Mouse (Mus musculus) frontal cortex, adult 2 months (tissue): ENCODE measurements around the gene Ifnar2. TPM values are rescaled to one million over a fixed set of nuclear protein-coding genes. Genes with fewer than 3 reads are reported as not detected.

Source experiments
- DNase-seq, 2 experiments: peaks; one replicate each; pipeline ENCODE4 v3.0.0; 2022; ENCODE audit warnings: low spot score in 1 of 2; ENCODE audit errors: extremely low spot score in 1 of 2
- polyA plus RNA-seq: library from polyadenylated mRNA; depleted of rRNA; stranded (reverse); fragments of >200 nt; gene quantifications from 2 replicates; pipeline ENCODE4 v1.2.3, GENCODE M21; 2012

Ifnar2 gene
- polyA plus RNA-seq, 1 experiment, result 33.8 TPM

DNA sequence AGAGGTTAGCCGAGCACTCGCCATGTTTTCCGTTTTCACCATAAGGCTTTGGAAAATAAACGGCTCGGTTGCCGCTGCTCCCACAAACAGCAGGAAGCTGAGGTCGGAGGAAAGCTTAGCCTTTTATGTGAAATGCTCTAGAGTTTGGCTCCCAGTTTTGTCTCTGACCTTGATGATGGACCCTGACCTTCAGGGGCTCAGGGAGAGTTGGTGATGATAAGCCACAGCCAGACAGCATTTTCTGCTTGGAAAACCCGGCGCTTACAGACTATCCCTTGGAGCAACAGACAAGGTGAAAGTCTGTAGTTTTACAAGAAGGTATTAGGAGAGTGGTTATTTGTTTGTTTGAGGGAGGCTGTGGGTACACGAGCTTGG is 15.1 kb upstream of the Ifnar2 start:
- no peak for DNase-seq

DNA sequence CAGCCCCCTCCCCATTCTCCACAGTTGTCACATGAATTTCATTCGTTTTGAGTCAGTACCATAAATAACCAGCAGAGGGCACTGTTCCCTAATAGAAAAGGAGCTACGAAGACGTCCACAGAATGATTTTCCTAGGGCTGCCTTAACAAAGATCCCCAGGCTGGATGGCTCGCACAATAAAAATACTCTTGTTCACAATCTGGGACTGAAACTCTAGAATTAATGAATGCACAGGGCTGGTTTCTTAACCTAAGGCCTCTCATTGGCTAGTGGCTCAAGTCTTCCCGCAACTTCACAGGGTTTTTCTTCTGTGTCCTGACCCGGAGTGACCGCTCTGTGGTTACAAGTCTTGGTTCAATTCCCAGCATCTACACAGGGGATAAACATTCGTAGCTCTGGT is 14.0 kb upstream of the Ifnar2 start:
- DNase-seq, result peak in 1 of 2 experiments; percentile 86

DNA sequence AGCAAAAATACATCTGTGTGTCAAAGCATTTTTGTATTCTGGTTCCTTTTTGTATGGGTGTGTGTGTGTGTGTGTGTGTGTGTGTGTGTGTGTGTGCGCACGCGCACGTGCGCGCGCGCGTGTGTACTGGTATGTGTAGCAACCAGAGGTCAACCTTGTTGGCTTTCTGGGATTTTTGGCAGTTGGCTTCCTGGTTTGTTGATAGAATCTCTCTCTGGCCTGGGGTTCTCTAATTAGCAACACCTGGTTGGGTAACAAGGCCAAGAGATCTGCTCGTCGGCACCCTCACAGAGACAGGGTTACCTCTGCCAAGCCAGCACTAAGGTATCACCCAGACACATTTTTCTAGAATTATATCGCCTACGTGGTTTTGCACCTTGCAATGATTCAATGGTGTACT is 13.1 kb upstream of the Ifnar2 start:
- no peak for DNase-seq

DNA sequence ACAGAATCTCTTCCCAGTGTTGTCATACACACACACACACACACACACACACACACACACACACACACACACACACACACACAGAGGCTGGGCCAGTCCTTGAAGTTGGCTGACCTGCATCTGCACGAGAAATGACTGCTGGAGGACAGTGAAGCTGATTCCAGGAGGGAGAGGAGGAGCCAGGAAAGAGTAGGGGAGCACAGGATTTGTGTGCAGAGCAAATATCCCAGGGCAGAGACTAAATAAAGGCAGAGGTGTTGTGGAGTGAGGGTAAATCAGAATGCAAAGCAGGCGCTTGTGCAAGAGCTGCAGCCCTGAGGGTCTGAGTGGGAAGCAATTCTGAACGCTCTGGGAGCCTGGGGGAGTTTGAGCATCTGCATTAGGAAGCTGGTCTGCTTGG is 12.4 kb upstream of the Ifnar2 start:
- no peak for DNase-seq

DNA sequence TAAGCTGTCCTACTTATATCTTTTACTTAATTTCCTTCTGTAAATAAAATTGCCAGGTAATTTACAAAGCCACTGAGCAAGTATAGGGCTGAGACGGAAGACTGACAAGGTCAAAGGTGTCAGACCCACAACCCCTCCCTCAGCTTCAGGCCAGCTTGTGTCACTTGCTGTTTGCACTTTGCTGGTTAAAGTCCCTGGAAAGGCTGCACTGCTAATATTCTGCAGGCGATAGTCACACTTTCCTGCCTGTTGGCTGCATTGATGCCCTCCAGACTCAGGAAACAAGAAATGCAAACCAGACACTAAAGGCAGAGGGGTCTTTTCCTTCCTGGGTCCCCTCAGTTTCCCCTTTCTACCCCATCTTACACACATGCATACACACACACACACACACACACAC is 10.6 kb upstream of the Ifnar2 start:
- DNase-seq, result no peak

DNA sequence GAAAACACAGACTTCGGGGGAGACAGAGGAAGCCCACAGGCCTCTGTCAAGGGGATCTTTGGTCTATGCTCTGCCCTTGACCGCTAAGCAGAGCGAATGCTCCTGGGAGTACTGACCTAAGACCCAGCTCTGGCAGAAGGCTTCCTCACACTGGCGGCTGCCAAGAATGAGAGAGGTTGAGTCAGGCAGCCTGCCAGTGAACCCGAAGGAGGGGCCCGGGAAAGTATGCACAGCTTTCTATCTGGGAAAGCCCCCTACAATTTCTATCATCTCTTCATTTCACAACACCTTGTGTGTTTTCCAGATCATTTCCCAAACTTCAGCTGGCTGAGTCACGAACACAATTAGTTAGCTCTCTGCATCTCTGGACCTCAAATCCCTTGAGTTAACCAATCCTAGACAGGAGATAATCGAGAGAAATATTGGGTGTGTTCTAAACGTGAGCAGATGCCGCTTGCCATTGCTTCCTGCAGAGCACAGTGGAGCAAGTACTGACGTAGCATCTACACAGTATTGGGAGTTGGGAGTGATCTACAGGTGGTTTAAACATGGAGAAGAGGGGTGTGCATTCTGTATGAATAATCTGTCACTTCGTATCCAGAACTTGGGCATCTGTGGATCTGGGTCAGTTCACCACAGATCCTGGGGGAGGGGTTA is 9.8 kb upstream of the Ifnar2 start:
- DNase-seq, result no peak

DNA sequence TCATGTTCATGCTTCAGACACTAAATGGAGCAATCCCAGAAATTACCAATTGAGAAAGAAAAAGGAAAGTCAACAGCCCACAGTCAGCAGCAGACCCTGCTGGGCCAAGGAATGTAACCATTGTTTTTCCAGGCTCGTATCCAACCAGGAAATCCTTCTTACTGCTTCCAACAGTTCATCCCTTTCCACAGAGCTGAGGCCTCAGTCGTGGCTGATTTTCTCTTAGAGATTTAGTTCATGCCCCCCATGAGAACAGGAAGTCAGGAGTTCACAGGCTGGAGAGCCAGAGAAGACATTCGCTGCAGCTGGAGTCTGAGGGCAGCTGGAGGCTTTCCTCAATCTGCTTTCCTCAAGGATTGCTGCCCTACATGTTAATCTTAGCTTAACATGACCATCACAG is 9.1 kb upstream of the Ifnar2 start:
- no peak for DNase-seq

DNA sequence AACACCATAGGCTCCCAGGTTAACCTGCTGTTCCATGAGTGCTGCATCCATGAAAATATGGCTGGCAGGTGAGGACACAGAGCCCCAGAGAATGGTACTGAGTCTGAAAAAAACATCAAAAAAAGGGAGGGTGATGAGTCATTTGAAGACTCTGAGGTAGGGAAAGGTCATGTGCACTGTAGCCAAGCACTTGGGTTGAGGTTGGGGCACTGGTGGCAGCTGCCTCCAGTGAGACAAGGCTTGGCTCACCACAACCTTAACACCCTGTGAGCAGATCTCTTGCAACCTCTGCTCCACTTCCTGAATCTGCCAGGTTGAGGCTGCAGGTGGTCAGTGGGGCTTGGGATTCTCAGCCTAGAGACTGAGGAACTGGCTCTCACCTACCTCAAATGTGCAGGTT is 6.0 kb upstream of the Ifnar2 start:
- no peak for DNase-seq

DNA sequence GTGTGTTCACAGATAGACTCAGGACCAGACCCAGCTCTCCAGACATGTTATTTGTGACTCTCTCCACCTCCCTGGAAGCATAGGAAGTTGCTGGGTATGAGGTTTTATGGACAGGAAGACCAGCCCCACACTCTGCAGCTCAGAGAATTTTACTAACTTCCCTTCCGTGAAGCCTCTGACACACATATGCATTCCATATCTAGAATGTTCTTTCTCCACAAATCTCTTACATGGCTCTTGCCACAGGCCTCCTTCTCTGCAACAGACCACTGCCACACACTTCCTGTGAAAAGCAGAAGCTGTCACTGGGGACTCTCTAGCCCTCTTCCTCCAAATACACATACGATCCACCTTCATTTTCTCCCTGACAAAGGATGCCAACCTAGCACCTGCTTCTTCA is 5.5 kb upstream of the Ifnar2 start:
- no peak for DNase-seq

DNA sequence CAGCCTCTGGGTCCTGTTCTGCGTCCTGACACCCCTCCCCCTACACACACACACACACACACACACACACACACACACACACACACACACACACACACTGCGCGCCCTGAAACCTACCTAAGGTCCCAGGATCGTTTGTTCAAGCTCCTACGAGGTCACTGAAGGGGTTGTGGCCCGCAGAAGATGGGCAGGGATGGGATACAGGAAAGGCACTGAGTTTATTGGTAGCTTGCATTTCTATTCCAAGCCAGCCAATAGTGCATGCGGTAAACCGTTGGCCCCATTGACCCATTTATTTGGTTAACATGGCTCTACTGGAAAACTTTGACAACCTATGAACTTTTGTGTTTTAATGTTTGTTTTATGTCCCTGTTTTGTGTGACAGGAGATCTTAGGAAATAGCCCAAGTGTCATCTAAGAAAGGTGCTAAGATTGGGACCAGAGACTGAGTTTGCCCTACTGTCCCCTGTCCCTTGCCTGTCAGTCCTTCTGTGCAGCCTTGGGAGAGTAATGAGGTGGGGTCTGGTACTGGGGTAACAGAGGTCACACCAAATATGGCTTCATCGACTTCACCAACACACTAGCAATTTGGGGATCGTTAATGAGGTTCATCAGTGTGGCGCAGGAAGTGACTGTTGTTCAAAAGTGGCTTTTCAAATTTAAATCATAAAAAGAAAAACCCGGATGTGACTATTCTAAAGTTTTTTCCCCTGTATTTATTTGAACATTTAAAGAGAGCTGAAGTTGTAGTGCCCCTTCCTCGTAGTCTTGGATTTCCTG is 1.1 kb downstream of the Ifnar2 start:
- no peak for DNase-seq

DNA sequence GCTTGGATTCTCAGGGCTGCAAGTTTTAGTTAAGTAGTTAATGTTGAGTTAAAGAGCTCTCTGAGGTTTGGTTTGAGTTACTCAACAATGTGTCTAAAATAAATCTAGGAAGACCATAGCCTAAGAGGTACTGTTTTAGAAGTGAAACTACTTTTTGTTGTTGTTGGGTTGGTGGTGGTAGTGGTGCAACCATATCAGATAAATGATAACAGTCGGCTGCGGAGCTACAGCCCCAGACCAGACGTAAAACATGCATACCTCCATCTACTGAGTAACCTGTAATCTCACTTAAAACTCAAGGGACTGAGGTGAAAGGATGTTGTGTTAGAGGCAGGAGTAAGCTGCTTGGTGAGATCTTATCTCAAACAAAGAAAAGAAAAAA is 1.7 kb downstream of the Ifnar2 start:
- DNase-seq, result no peak

DNA sequence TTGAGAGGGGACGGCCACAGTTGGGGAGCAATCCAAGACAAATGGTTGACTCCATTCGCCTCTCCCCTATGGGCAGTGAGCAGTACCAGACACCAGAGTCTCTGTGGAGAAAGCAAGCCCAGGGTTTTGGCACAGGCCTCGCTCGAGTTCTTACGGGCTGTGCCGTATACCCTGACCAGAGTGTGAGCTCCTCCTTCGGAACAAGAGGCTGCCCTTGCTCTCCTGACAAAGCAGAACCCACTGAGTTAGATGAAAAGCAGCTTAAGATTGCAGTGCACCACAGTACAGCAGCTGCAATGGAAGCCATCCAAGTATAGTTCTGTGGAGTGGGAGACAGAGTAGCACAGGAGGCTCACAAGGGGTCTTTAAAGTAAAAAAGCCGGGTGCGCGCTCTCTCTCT is 4.1 kb downstream of the Ifnar2 start:
- DNase-seq, result no peak

DNA sequence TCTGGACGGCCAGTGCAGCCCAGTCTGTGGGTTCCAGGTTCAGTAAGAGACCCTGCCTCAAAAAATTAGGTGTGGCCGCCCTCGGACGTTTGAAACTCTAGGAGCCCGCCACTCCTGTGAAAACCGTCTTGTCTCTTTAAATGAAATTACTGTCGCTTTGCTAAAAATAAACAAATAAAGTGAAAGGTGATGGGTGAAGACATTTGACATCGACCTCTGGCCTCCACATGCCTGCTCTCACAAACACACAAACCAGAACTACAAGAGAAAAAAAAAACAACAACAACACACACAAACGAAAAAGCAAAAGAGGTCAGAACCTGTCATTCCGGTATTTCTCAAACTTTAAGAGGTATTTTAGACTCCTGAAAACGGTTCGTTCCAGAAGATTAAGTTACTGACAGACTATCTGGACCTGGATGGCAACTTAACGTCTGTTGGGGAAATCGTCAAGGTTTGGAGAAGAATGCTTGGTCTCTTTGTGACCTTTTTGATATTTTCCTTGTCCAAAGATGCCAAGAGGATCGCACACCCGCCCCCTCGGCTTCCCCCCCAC is 5.9 kb downstream of the Ifnar2 start:
- DNase-seq, result no peak

DNA sequence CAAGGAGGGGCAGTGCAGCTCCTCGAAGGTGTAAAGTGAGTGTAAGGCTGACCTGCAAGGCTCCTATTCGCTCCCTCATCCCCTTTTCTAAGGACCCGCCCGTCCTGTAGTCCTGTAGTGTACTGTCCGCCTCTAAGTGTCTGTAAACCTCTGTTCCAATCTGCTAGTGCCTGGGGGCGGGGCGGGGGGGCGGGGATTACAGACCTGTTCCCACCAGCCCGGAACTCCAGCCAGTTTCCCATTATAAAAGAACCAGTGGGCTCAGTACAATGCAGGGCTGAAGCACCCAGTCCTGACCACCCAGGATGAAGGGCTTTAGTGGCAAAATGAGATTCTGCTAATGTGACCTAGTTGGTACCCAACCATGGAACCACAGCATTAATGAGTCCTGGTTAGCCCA is 6.4 kb downstream of the Ifnar2 start:
- no peak for DNase-seq

DNA sequence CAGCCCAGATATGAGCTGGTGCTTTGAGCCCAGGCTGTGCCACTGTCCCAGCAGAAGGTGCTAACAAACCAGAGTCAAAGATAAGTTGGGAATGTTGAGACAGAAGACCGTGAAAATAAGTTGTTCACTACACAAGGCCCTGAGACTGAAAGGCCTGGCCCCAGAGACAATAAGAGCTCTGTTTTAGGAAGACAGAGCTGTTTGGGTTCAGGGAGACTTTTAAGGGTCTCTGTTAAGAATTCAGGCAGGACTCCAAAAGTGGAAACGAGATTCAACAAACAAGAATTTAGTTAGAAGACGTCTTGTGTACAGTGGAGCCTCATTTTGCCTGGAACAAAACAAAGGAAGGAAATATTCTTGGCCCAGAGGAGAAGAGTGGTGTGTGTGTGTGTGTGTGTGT is 6.8 kb downstream of the Ifnar2 start:
- DNase-seq, result no peak

DNA sequence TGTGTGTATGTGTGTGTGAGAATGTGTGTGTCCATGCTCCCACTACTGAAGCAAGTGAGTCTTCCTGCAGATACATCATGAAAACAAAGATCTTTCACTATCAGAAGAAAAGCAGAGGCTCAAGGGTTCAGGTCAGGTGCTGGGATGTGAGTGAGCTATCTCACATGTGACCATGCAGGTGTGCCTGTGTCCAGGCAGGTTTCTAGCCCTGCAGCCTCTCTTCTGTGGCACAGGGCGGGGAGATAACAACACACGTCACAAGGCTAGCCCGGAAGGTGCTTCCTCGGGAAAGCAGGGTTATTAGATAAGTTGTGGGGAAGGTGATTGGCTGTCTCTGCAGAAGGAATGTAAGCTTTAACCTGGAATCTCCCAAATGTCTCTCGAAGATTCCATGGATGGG is 7.6 kb downstream of the Ifnar2 start:
- DNase-seq, result no peak

DNA sequence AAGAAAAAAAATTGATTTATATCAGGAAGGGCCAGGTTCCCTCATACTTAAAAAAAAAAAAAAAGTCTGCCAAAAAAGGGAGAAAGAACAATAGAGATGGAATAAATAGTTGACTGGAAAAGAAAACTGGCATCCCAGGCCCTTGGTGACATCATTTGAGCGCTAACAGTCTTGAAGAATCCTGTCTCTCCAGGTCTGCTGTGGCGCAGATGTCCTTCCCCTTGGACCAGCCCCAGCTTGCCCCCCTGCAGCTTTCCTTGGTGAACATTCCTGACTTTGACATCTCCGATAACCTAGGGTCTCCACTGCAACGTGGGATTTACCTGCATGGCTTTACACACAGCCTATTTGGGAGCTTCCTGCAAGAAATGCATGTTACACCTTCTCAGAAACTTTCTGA is 9.0 kb downstream of the Ifnar2 start:
- DNase-seq, result no peak

DNA sequence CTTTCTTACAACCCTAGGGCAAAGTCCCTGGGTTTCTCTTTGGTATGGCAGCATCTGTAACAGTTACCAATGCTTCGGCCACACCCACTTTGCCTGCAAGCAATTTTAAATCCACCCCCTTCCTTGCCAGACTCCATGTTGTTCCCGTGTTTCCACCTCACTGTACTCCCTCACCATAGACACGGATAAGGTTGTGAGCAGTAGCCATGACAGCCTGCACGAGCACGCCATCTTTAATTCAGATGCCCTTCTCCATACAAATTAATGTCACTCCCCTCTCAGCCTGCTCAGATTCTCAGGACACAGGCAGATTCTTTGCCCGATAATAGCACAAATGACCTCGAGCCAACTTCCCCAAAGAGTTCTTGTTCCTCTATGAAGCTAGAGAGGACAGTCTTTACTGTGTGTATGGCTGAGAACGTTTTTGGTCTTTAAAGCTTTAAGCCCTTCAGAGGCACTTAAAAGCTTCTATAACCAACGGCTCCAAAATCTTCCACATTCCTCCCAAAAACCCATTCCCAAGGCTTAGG is 9.7 kb downstream of the Ifnar2 start:
- DNase-seq, result no peak

DNA sequence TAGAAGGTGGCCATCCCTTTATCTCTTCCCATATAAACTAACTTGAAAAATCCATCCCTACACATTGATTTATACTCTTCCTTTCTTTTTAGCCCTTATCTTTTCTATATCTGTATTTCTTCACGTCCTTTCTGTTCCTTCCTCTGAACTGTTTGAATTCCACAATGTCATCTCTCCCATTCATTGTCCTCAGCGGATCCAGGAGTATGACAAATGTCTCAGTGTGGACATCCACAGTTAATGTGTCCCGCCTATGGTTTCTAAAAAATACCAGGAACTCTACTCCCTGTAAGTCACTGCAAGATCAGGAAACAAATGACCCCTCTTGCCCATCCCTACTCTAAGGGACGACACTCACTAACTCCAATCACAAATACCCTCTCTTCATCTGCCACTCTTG is 11.6 kb downstream of the Ifnar2 start:
- DNase-seq, result no peak

DNA sequence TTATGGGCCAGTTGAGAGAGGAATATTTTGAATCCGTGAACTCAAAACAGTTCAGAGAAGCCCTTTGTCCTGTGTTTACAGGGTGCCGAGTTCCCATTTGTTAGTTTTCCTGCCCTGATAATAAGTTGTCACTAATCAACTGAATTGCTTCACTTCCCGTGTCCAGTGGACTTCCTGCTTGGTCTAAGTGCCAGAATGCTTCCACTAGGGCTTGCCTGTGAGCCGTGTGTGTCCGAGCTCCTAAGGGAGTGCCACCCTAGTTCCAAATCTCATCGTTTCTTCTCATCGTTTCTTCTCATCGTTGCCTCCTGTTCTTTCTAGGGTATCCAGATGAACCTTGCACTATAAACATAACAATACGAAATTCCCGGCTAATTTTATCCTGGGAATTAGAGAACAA is 13.0 kb downstream of the Ifnar2 start:
- no peak for DNase-seq

DNA sequence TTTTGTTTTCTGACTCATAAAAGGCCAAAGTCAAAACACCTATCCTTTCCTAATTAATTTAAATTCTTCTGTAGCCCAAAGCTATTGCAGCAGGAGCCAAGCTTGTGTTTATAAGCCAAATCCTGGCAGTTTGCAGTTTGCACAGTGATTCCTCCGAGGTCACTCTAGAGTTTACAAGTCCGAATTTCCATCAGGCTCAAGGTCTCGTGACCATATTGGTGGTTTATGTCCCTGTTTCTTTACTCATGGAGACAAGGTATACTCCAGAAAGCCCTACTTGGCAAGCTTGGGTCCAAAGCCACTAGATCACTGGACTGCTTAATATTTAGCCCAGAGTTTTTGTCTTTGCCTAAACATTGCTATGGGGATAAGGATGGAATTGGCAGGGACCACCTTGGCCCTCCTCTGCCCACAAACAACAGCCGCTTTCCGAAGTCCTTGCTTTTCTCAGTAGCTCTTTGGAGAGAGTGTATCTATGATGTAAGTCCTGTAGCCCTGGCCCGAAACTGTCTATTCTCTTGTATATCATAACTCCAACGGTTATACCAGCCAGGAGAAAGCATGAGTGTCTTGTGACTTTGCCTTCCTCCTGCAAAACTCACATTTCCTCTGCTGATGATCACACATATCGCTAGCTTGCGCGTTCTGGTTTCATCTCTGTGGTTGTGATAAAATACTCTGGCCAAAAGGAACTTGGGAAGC is 14.0 kb downstream of the Ifnar2 start:
- no peak for DNase-seq

DNA sequence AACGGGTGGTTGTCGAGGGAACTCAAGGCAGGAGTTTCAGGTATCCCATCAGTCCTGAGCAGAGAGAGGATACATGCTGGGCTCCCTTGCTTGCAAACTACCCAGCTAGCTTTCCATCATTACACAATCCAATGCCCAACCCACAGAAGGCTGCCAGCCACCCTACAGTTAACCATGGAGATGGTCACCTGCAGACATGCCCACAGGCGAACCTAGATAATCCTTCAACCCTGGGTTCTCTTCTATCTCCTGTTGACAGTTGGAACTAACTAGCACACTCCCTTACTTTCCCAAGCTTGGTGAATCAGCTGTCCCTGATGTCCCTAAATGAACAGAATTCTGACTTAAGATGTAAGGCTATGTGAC is 14.5 kb downstream of the Ifnar2 start:
- DNase-seq, result no peak
